Mouse (Mus musculus): ENCODE results near the gene Anapc7.

DNA sequence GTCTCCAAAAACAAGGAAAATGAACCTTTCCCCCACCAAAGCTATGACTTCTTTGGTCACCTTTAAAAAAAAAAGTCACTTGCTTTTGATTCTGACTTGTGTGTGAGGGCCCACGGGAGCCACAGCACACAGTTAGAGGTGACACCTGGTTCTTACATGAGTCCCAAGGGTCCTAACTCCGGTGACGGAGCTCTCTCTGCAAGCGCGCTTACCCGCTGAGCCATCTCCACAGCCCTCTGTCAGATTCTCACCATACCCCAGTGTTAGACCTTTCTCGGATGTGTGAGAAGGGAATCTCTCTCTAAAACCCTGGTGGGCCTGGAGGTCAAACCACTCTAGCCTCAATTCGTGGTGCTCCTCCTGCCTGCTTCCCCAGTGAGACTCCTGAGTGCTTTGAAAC, 24.0 kb upstream of the Anapc7 start:
- TF ChIP-seq CTCF (IDR thresholded peaks at IDR 0.05; ENCODE audit: control insufficient read depth, insufficient read depth, low read length): no peak
- TF ChIP-seq POLR2A (IDR thresholded peaks at IDR 0.05; ENCODE audit: borderline replicate concordance, control insufficient read depth, low read depth, low read length): no peak

Measured in bone marrow, adult 2 months (tissue).